Mouse (Mus musculus) common myeloid progenitor, adult 5-6 weeks (primary cell): Measurements from ENCODE around the gene Dennd2d. TPM values are rescaled to one million over a fixed set of nuclear protein-coding genes. Genes with fewer than 3 reads are reported as not detected.

ENCODE experiments used
- ATAC-seq: replicated peaks from 2 replicates; pipeline ENCODE4 v1.8.0; 2016; ENCODE audit warnings: low read depth, mild to moderate bottlenecking, moderate TSS enrichment, inconsistent platforms; ENCODE audit not compliant: poor library complexity, severe bottlenecking
- total RNA-seq: library from RNA; stranded (forward); fragments of 200-1000, 187-1606 nt; gene quantifications from 2 replicates; pipeline ENCODE4 v1.2.3, GENCODE M21; 2017

Gene Dennd2d
- total RNA-seq: 16.2 and 18.0 TPM in 2 replicates

DNA sequence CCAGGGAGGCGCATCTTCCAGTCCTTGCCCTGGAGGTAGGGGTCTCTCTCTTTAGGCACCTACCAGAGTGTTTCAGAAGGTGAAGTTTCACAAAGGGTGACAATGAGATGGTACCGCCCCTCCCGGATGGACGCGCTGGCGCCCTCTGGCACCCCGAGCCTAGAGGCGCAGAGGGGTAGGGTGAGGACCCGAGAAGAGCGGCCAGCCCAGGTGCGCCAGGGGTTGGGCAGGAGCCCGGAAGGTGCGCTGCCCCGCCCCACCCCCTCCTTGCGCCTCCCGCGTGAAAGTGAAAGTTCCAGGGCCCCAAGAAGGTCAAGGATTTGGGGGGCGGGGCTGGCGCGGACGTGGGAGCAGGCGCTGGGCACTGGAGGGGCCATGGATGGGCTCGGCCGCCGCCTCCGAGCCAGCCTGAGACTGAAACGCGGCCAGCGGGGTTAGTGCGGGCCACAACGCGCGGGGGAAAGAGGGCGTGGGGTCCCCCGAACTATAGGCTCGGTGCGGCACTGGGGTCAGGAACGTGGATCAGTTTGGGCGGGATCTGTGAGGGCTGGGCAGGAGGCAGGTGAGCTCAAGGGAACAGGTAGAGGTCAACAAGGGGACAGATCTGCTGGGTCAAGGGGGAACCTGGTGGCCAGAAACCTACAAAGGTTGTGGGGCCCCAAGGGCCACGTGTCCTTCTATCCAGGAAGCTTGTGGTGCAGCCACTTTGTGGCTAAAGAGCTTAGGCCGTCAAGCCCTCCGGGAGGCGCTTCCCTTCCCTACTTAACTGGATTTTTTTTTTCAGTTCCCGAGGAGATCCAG is at the start of gene Dennd2d:
Gene Dennd2d (plus strand): TSS at position 125 of the 801 bp plus-strand sequence.
- ATAC-seq: peak; percentile 49

DNA sequence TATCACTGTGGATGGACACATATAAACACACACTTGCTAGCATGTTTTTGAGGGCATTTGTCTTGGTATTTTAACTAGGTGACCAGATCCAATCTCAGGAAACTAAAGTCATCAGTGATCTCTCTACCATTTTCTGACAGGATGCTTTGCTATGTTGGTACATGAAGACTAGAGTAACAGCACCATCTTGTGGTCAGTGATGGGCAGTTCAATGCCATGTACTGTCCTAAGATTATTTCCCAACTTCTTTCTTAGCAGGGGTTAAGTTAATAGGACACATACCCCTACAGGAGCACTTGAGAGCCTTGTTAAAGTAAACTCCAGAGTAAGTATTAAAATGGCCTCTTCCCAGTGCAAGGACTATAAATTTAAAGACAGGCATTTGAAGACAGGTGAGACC is 33.6 kb upstream of the Dennd2d start:
- ATAC-seq: peak; percentile 88

DNA sequence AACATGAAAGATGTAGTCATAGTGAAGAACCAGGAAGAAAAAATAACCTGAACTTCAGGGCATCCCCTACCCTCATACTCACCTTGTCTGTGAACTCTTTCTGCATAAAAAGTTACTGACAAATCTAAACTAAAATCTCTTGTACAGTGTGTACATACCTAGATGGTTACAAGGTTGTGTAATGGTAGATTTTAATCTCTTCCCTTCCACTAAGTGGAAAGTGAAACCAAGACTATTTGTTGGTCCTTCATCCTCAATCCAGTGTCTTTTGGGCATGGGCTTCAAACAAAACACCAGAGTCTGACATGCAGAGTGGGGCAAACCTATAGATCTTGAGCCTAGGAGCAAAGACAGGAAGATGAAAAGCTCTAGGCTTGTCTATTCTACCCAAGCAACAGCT is 33.2 kb upstream of the Dennd2d start:
- ATAC-seq: no peak

DNA sequence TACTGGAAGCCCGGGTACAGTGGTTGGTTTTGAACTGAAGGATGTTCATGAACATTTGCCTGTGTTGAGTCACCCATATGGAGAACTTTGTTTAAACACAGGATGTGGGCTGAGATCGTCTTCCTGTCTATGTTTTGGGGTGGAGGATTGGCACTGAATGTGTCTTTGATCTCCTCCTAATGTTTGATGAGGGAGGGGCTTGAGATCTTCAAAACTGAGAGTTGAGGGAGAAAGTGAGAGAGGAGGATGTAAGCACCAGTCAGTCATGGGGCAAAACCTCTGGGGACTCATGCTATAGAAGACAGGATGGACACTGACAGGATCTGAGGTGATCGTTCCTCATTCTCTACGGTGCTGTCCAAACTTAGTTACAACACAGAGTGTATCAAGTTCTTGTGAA is 32.6 kb upstream of the Dennd2d start:
- peak; percentile 59 for ATAC-seq

DNA sequence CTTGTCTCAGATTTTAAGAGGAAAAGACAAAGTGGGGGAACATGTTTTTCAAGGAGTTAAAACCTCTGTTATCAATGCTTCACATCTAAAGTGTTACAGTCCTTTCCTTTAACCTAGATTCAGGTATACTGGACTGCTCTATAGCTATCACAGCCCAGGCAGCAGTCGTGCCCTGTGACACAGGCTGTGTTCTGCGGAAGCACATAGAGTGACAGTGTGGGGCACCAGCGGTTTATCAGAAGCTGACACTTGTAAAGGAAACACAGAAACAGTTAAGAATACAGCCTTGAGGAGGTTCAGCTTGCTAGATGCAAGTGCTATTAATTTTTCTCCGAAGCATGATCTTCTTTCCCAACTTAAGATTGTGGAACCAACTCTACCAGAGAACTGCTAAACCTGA is 29.6 kb upstream of the Dennd2d start:
- peak; percentile 67 for ATAC-seq

DNA sequence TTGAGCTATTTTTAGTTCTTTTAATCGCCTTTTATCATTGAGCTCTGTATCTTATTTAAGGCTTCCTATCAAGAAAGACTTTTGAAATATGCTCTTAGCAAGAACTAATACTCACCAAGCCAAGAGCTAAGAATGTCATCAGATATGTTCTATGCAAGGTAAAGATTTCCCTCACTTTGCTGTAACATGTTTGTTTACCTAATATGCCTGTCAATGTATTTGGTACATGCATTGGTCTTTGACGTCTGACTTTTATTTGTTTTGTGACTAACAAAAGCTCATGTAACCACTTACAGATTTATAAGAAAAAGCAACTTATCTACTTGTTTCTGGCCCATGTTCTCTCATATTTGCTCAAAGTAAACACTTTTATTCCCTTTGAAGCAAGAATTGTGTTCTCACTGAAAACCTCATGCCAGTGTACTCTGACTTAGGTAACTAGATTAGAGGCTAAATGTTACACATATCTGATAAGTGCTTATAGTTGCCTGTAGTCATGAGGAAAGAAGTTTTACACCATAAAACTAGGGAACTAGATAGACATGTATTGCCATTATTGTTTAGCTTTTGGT is 24.8 kb upstream of the Dennd2d start:
- no peak for ATAC-seq

DNA sequence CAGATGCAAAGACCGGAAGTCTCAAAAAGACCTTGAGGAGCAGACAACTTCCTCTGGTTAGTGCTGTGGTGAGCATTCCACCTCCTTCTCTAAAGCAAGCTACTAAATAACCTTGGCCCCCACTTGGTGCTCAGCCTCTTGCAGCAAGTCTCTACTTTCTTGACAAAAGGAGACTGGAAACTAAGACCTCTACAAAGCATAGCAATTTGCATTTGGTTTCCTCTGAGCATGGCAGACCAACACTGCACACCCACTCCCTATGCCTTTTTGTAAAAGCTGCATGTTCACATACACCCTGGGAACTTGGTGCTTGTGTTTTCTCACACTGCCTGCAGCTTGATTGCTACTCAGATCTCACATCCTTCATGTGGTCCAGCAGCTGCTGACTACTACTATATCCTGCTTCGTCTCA is 20.1 kb upstream of the Dennd2d start:
- peak; percentile 94 for ATAC-seq

DNA sequence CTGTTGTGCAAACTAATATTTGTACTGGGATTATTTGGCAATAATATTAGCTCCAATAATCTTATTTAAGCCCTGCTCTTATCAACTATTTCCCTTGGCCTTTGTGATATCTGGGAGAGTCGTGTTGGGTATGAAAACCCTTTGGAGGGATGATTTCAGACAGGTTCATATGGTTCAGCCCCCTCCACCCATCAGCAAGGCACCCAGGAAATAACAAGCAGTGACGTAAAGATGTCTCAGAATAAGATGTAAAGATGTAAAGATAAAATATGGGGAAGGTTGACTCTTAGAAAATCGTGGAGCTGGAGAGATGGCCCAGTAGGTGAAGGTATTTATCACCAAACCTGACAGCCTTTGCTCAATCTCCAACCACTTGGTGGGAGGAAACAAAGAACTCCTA is 19.7 kb upstream of the Dennd2d start:
- no peak for ATAC-seq

DNA sequence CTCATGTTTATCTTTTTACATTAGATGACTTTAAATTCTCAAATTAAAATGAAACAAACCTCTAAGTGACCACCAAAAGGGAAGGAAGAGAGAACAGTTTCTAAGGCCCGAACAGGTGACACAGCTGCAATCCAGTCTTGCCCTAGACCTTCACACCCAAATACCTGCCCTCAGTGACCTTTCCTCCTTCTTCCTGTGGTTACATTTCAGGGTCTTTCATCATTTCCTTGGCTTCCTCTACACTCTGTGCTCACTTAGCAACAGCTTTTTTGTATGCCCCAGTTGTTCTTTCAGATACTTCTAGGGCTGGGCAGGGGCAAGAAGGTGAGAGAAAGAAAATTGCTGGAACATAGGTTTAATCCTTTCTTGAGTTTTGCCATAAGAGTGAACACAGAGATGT is 17.5 kb upstream of the Dennd2d start:
- ATAC-seq: peak; percentile 37; the same call in 1 of the 2 replicates

DNA sequence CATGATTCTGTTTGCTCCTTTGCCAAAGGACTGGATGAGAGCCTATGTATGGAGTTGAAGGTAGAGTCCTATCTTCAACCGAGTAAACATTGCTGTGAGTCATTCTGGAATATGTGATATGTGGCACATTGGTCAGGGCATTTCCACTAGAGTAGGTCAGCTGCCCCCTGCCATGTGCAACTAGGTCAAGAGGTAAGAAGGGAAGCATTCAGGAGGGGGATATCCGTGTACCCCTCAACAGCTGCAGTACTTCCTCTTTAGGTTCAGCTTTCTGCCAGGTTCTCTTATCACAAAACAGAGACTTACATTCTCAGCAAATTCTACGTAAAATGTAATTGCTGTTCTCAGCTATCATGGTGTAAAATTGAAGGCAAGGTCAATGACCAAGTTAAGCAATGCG is 8.0 kb upstream of the Dennd2d start:
- ATAC-seq: peak; percentile 94

DNA sequence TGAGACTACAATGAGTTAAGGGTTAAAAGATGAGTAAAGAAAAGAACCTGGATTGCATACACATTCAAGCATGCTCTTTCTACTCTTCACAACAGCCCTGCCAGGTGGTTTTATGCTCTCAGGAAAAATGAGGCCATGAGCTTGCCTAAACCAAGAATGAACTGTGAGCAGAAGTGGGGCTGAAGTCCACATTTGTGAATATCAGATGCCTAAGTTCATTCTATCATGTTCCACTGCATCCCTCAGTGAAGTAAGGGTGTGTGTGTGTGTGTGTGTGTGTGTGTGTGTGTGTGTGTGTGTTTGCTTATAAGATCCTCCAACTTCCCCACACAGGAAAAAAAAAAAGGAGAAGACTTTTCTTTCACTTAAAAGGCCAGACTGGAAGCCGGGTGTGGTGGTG is 5.3 kb upstream of the Dennd2d start:
- ATAC-seq: no peak

DNA sequence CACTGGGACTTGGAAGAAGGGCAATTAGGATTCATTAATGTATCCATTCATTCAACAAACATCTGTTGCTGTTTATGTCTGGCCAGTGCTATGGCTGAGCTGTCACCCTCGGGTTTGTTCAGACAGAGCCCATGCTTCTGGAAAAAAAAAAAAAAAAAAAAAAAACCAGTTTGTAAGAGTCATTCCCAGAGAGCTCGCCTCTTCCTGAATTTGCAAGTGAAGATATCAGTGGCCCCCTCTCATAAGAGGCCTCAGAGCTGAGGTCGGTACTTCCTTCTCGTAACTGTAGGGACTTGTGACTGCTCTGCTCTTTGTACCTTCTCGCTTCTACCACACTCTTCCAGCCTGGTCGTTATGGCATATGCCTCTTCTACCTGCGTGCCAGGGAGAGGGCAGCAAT is 1.1 kb downstream of the Dennd2d start:
- peak; percentile 48 for ATAC-seq

DNA sequence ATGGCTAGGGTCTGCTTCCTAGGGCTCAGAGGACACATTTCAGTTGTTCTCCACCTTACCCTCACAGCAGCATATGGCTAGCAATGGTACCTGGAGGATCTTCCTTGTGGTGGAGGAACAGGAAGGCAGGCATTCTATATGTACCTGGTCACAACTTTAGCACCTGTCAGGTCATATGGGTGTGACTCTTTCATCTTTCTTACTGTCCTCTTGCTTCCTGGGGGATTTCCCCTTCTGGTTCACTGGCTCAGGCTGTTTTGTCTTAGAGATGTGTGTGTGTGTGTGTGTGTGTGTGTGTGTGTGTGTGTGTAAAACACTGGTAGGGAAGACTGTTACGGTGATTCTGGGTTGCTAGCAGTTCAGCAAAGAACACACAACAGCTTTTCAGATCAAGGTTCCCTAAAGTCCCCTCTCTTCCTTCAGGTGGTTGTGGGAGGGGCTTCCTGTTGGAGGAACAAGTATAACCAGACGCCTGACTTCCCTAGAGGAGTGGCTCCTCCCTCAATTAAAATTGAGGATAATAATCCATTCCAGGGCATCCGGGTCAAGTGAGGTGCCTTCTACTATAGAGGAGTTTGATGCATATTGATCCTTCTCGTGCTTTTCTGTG is 1.7 kb downstream of the Dennd2d start:
- no peak; the same call in 1 of the 2 replicates for ATAC-seq

DNA sequence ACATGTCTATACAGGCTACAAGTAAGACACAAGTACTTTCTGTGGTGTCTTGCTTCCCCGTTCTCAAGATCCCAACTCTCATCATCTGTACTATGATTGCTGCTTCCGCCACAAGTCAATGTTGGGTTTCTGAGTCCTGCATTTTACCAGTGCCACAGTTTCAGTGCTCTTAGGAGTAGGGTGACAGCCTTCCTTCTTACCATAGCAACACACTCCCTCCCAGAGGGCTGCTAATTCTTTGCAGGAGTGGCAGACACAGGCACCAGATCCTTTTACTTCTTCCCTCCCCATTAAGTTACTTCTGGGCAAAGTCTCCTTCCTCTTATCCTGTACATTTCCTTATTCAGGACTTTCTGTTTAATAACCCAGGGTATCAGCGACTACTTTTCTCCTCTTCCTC is 2.7 kb downstream of the Dennd2d start:
- ATAC-seq: peak; percentile 15

DNA sequence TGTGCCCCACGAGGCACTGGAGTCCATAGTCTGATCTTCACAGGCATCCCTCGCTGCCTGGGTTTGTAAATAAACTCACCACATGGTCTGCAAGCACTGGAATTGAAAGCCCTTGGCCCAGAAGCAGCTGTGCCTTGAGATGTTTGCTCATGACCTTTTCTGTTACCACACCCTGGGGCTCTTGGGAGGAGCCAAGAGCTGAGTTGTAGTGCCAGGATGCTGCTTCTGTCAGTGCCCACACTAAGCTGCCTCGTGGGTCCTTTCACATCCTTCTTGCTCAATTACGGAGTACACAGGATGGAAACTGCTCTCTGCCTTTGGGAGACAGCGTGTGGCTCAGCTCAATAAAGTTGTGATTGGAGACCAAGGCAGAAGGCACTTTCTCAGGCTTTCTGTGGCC is 3.6 kb downstream of the Dennd2d start:
- no peak for ATAC-seq

DNA sequence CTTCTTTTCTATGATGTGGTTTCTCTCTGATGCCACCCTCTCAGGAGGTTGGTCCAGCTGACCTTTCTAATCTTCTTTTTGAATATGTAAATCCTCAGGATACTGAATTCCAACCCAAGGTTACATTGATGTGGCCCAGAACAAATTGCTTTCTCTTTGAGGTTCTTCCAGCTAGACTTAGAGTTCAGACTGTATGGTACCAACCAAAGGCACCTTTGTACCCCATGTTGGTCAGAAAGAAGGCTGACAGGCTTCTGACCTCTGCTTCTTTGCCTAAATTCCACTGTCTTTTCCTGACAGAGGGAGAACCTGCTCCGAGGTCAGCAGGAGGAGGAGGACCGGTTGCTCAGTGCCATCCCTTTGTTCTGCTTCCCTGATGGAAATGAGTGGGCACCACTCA is 5.3 kb downstream of the Dennd2d start:
- no peak for ATAC-seq

DNA sequence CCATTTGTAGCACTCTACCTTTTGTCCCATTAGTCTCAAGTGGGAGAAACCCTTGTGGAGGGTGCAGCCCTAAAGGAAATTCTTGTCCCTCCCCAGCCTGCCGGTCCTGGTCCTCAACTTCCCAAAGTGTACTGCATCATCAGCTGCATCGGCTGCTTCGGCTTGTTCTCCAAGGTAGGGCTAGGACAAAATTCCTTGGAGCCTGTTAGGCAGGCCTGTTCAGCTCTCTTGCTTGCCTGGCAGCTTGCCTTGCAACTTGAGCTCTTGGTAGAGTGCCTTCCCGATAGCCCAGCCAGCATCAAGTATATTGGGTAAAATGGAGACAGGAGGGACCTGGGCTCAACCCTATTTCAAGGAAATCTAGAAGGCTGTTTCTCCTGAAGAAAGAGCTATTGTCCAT is 8.0 kb downstream of the Dennd2d start:
- ATAC-seq: no peak

DNA sequence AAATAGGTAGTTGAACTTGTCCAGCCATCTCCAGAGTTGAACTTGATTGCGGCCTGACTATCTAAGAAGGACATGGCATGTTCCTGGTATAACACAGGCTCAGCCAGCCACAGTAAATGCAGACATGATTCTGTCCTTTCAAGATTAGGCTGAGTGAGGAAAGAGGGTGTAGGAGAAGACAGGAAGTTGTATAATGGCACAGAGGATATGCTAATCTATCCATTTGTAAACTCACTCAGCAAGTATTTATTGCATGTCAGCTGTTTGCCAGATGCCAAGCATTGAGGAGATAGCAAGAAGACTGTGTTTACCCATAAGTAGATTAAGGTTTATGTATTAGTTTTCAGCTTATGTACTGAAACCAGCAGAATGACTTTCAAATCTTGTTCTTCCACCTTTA is 10.5 kb downstream of the Dennd2d start:
- ATAC-seq: peak; percentile 57

DNA sequence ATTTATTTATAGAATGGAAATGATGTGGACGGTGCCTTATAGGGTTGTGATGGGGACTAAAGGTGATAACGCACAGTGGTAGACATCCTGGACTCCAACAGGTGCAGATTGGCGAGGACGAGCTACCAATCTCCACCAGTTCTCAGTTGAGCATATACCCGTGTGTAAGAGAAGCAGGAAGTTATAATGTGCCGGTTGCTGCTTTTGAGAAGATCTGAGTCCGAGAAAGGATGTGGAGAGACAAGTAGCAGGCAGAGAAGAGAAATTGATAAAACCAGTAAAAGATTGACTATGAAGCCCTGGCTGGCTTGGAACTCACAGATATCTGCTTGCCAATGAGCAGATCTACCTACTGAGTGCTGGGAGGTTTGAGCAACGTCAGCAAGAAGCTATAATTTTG is 11.0 kb downstream of the Dennd2d start:
- ATAC-seq: no peak

DNA sequence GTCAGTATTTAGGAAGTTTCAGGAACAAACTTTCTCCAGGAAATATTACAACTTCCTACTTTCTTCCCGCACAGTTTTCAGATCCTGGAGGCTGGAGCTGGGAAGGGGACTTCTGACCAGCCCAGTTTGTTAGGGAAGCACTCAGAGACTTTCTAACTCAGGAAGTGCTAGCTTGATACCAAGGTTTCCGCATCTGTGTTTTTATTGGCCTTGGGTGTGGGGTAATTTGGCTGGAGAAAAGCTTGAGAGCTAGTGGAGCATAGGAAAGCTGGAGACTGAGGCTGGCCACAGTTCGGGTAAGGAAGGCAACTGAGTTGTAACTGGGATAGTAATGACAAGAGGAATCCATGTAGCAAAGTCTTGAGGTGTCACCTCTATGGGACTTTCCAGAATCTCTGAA is 11.7 kb downstream of the Dennd2d start:
- no peak for ATAC-seq

DNA sequence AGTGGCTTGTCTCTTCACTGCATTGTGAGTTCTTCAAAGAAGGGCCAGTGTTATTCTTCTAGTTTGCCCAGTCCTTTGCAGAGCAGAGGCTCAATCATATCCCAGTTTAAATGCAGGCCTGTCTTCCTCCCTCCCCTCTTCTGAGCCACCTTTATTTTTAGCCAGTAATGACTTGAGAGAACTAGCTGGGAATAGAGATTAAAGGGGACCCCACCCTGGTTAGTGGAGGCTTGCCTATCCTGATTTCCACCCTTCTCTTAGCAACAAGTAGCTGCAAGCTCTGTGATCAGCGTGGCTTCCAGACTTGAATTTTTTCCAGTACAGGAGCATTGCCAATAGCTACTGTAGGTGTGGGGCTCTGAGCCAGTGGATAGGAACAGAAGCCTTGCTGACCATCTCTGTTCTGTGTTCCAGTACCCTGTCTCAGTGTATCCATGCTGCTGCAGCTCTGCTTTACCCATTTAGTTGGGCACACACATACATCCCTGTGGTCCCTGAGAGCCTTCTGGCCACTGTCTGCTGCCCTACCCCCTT is 12.3 kb downstream of the Dennd2d start:
- ATAC-seq: no peak
